Mouse (Mus musculus) thymus, adult 2 months (tissue): ENCODE results near the gene Pih1d3.

Experiments used
- CTCF ChIP-seq: fragments of 200-500 bp; IDR thresholded peaks from 2 replicates; pipeline ENCODE4 v1.5.1; 2012; ENCODE audit warnings: mild to moderate bottlenecking, control low read depth, low read length, moderate library complexity, borderline replicate concordance; ENCODE audit not compliant: control insufficient read depth, poor library complexity, insufficient read depth; ENCODE audit errors: extremely low read depth
- POLR2A ChIP-seq: fragments of 200-500 bp; IDR thresholded peaks from 2 replicates; pipeline ENCODE4 v1.6.1; 2012; ENCODE audit warnings: mild to moderate bottlenecking, low read length, control low read depth, moderate library complexity; ENCODE audit not compliant: control insufficient read depth, poor library complexity, insufficient read depth; ENCODE audit errors: extremely low read depth

DNA sequence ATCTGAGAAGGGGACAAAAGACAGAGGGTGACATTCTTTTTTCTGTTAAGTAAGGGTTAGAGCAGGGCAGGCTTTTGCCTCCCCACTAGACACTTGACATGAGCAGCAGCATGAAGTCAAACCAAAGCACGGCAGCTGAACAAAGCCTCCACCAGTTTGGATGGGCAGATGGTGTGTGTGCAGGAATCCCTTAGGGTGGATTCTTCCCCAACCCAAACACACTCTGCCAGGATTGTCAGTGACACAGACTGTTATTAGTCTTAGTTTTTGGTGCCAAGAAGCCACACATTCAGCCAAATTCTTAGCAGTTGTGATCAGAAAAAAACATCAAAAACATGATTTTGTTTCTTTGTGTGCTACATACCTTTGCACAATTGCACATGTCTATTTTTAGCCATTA is 44.4 kb upstream of the Pih1d3 start:
- no peak for TF ChIP-seq CTCF
- no peak for TF ChIP-seq POLR2A
